Mouse (Mus musculus) embryonic fibroblast, embryonic 13.5 days (primary cell): ENCODE data around the gene Pigz.

Experiments used
- CTCF ChIP-seq: IDR thresholded peaks from 2 replicates; pipeline ENCODE4 v1.5.1; 2011; ENCODE audit warnings: mild to moderate bottlenecking, control low read depth, low read length, moderate library complexity, borderline replicate concordance; ENCODE audit not compliant: insufficient read depth
- POLR2A ChIP-seq: IDR thresholded peaks from 2 replicates; pipeline ENCODE4 v1.6.1; 2011; ENCODE audit warnings: low read depth, mild to moderate bottlenecking, control low read depth, low read length, moderate library complexity

DNA sequence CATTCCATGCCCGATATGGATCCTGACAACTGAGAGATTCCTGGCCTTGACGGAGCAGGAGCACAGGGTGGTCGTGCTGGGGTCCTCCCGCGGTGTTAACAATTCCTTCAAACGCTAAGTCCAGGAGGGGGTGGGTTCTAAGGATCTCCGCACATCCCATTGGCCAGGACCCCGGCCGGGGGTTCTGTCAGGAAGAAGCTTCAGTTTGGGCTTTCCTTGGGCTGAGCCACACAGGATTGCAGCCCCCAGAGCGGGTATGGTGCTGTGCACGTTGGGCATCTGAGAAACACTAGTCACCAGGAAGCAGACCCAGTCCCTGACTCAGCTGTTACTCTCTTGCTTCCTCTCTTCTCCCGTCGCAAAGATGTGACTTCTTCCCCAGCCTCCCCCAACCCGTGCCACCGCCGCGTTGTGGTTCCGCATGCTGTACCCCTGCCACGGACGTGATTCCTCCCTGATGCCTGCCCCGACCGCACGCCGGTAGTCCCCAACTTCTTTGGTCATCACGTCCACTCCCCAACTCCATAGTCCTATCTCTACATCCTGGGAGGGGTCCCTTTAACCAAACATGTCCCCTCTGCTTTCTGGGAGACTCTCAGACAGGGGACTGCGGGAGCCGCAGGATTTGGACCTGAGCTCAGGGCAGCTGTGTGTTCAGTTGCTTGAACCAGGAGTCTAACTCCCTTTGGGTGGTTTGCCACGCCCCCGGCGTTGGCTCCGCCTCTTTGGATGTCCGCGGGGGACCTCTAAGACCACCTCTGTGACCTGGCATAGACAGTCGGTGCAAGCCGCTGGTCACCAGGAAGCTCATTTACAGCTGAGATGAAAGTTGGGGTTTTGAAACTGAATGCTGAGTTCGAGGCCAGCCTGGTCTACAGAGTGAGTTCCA, 1.7 kb downstream of the Pigz start:
- TF ChIP-seq CTCF (no peak), POLR2A (no peak)
